Mouse (Mus musculus) ES-E14 (cell line): ENCODE measurements at regions not wholly inside any gene's neighbourhood (a gene's known extent, or its start where the extent isn't known, plus 50 kb on each side); places are given as distances from the start of the nearest gene placed in this dataset.
"Not testable (repeated sequence)": the region's sequence is repeated elsewhere in the genome, so short reads cannot be mapped to it uniquely, and the experiment has no call there.

ENCODE experiments used
- DNase-seq: peaks from one replicate; pipeline ENCODE4 v3.0.0-alpha.2; 2013; ENCODE audit warnings: low read depth, low spot score
- H3K27ac ChIP-seq: 2 replicates; pipeline ENCODE4 v1.5.1; 2012; ENCODE audit warnings: low read depth, mild to moderate bottlenecking, low read length, moderate library complexity, mixed read lengths; ENCODE audit not compliant: poor library complexity, insufficient read depth, severe bottlenecking
- H3K36me3 ChIP-seq: 2 replicates; pipeline ENCODE4 v1.6.1; 2012; ENCODE audit warnings: mild to moderate bottlenecking, low read length, moderate library complexity, mixed read lengths; ENCODE audit not compliant: control insufficient read depth, poor library complexity, insufficient read depth, severe bottlenecking
- H3K4me1 ChIP-seq, 2 experiments: fragments of 150-350 bp in 1 of 2; sonication (generic) in 1 of 2; 2 replicates each; pipeline ENCODE4 v1.6.1; 2012; ENCODE audit warnings: low read length in 2 of 2, mild to moderate bottlenecking in 1 of 2, mixed read lengths in 1 of 2; ENCODE audit not compliant: control insufficient read depth in 2 of 2, insufficient read depth in 2 of 2, poor library complexity in 1 of 2
- H3K4me3 ChIP-seq, 2 experiments: fragments of 150-350 bp in 1 of 2; sonication (generic) in 1 of 2; 2 replicates each; pipeline ENCODE4 v1.5.1; 2012; ENCODE audit warnings: low read length in 2 of 2, low read depth in 1 of 2, mild to moderate bottlenecking in 1 of 2, mixed read lengths in 1 of 2; ENCODE audit not compliant: insufficient read depth in 1 of 2, poor library complexity in 1 of 2, severe bottlenecking in 1 of 2
- H3K9ac ChIP-seq: 2 replicates; pipeline ENCODE4 v1.6.1; 2012; ENCODE audit warnings: low read depth, mild to moderate bottlenecking, low read length, mixed read lengths; ENCODE audit not compliant: poor library complexity, insufficient read depth, severe bottlenecking
- H3K9me3 ChIP-seq: fragments of 150-350 bp; sonication (generic); 2 replicates; pipeline ENCODE4 v1.6.1; 2012; ENCODE audit warnings: low read depth, mild to moderate bottlenecking, low read length; ENCODE audit not compliant: control insufficient read depth, insufficient read depth
- CHD2 ChIP-seq: IDR thresholded peaks from 2 replicates; pipeline ENCODE4 v1.6.1; 2014; ENCODE audit warnings: mild to moderate bottlenecking, low read depth, low read length, inconsistent platforms
- HCFC1 ChIP-seq: IDR thresholded peaks from 2 replicates; pipeline ENCODE4 v1.6.1; 2012; ENCODE audit warnings: low read length, inconsistent platforms, borderline replicate concordance; ENCODE audit not compliant: insufficient read depth
- MAFK ChIP-seq: IDR thresholded peaks from 2 replicates; pipeline ENCODE4 v1.6.1; 2014; ENCODE audit warnings: mild to moderate bottlenecking, low read depth, low read length, inconsistent platforms; ENCODE audit not compliant: insufficient read depth
- ZC3H11A ChIP-seq: IDR thresholded peaks from 2 replicates; pipeline ENCODE4 v1.6.1; 2012; ENCODE audit warnings: low read depth, mild to moderate bottlenecking, inconsistent platforms, low read length, borderline replicate concordance
- ZNF384 ChIP-seq: IDR thresholded peaks from 2 replicates; pipeline ENCODE4 v1.6.1; 2012; ENCODE audit warnings: low read depth, low read length, inconsistent platforms
- in situ Hi-C, 2 experiments: fragments of 600-800 bp; cut with MboI; formaldehyde crosslinking; loops; one replicate each; pipeline ENCODE4 v1.15.1; 2025; ENCODE audit warnings: low sequenced_read_pairs in 2 of 2, inconsistent platforms in 1 of 2; ENCODE audit not compliant: unreplicated experiment in 2 of 2

GRCm38 (mm10) chr15:5940945-5941344, 358.6 kb upstream of the Dab2 start:
- no peak for DNase-seq
- peaks cover 0 to 2% of the 10 kb centered on the region in 2 experiments; a peak in 1 of 4 replicates for H3K4me1 ChIP-seq
- in situ Hi-C loops = no loop called here
- H3K27ac ChIP-seq = no peak overlapping the region
- H3K9me3 ChIP-seq = no peaks in the 10 kb centered on the region
- no peak overlapping the region for H3K4me3 ChIP-seq
- TF ChIP-seq ZNF384 = no peak
- no peak for TF ChIP-seq HCFC1
- TF ChIP-seq ZC3H11A = no peak
- no peak for TF ChIP-seq MAFK
- TF ChIP-seq CHD2 = no peak
- no peaks in the 10 kb centered on the region for H3K36me3 ChIP-seq
- H3K9ac ChIP-seq = no peak overlapping the region

GRCm38 (mm10) chr15:5946650-5947049, 352.9 kb upstream of the Dab2 start:
- H3K9ac ChIP-seq = no peak overlapping the region
- H3K4me3 ChIP-seq = no peak overlapping the region
- no peaks in the 10 kb centered on the region for H3K4me1 ChIP-seq
- no peaks in the 10 kb centered on the region for H3K36me3 ChIP-seq
- in situ Hi-C loops = no loop called here
- no peak for TF ChIP-seq MAFK
- TF ChIP-seq CHD2 = no peak
- TF ChIP-seq ZNF384 = no peak
- no peak for TF ChIP-seq ZC3H11A
- no peak for TF ChIP-seq HCFC1
- DNase-seq = no peak
- no peaks in the 10 kb centered on the region for H3K9me3 ChIP-seq
- no peak overlapping the region for H3K27ac ChIP-seq

- Histone ChIP-seq H3K27ac (no peak overlapping the region), H3K4me3 (no peak overlapping the region), H3K9me3 (no peaks in the 10 kb centered on the region), H3K4me1 (no peaks in the 10 kb centered on the region), H3K36me3 (no peaks in the 10 kb centered on the region), H3K9ac (no peak overlapping the region)
- no peak for DNase-seq
- TF ChIP-seq ZNF384 (no peak), MAFK (no peak), HCFC1 (no peak), CHD2 (no peak), ZC3H11A (no peak)
- in situ Hi-C loops = no loop called here
These were observed 348.7 kb upstream of the Dab2 start for GRCm38 (mm10) chr15:5950919-5951318.

- DNase-seq, H3K36me3 ChIP-seq, H3K9ac ChIP-seq, H3K4me3 ChIP-seq, in situ Hi-C loops, H3K9me3 ChIP-seq, H3K27ac ChIP-seq, H3K4me1 ChIP-seq: not testable (repeated sequence)
These were observed 347.9 kb upstream of the Dab2 start for GRCm38 (mm10) chr15:5951661-5952060.

GRCm38 (mm10) chr15:5953106-5953505, 346.5 kb upstream of the Dab2 start:
- Histone ChIP-seq H3K4me3 (no peak overlapping the region), H3K27ac (no peak overlapping the region), H3K9ac (no peak overlapping the region), H3K9me3 (no peaks in the 10 kb centered on the region), H3K4me1 (no peaks in the 10 kb centered on the region), H3K36me3 (no peaks in the 10 kb centered on the region)
- no peak for DNase-seq
- in situ Hi-C loops = no loop called here
- TF ChIP-seq HCFC1 = no peak
- TF ChIP-seq ZC3H11A = no peak
- no peak for TF ChIP-seq ZNF384
- no peak for TF ChIP-seq MAFK
- no peak for TF ChIP-seq CHD2
